ENCODE assay signal across 20 mouse cellular contexts in genomic region chr19:7585764-7586163, GRCm38 (mm10). TPM values are rescaled to one million over a fixed set of nuclear protein-coding genes. Genes with fewer than 3 reads are reported as not detected.
DNase-seq lines count a peak whose midpoint lies in the region; ATAC-seq and TF ChIP-seq lines count a peak whose summit lies in the region.
"Had no signal": no experiment of that assay in that cellular context is flagged by ENCODE, and none has a peak within 500 bp of the region (broad histone marks: within the 10 kb centered on the region; RNA-seq: fewer than 3 reads in every experiment).

No protein-coding gene starts in this region.

- WGBS in heart, adult 2 months = 60% methylated on average over 6 of the region's 6 CpGs
- WGBS in heart, embryonic 14.5 days = 51% methylated on average over 6 of the region's 6 CpGs
- WGBS in heart, embryonic 12.5 days = 71% methylated on average over 6 of the region's 6 CpGs
- WGBS in heart, embryonic 16.5 days = 59% methylated on average over 6 of the region's 6 CpGs

- H3K27ac ChIP-seq in heart, adult 2 months = peak overlapping the region; percentile 69
- H3K27ac ChIP-seq in heart, embryonic 14.5 days (replicated peaks in 1 of 2; ENCODE audit: control insufficient read depth in 1 of 2, insufficient read depth in 1 of 2, low read depth in 2 of 2, low read length in 2 of 2) = peak overlapping the region; percentile 27 to 55; a peak in 2 of 4 replicates
- no peak overlapping the region; the same call in 1 of the 2 replicates for H3K27ac ChIP-seq in heart, embryonic 12.5 days (ENCODE audit: poor library complexity, severe bottlenecking)
- H3K27ac ChIP-seq in heart, embryonic 16.5 days (ENCODE audit: low read length) = peak overlapping the region; percentile 69
- H3K27ac ChIP-seq: embryonic facial prominence, embryonic 13.5 days; forebrain, embryonic 12.5 days; hindbrain, embryonic 15.5 days had no signal

- no peak overlapping the region for H3K4me3 ChIP-seq in heart, adult 2 months
- H3K4me3 ChIP-seq in heart, embryonic 14.5 days (ENCODE audit: control insufficient read depth in 1 of 2, insufficient read depth in 1 of 2, low read depth in 1 of 2, low read length in 2 of 2) = no peak overlapping the region
- no peak overlapping the region for H3K4me3 ChIP-seq in heart, embryonic 12.5 days
- no peak overlapping the region for H3K4me3 ChIP-seq in heart, embryonic 16.5 days (ENCODE audit: low read length)
- H3K4me3 ChIP-seq: embryonic facial prominence, embryonic 13.5 days; forebrain, embryonic 12.5 days; hindbrain, embryonic 15.5 days had no signal

- H3K36me3 ChIP-seq in heart, adult 2 months (ENCODE audit: control insufficient read depth, insufficient read depth, low read length) = peaks cover 12% of the 10 kb centered on the region
- peaks cover 19% of the 10 kb centered on the region for H3K36me3 ChIP-seq in heart, embryonic 14.5 days (ENCODE audit: control insufficient read depth, insufficient read depth, low read length)
- peaks cover 29% of the 10 kb centered on the region for H3K36me3 ChIP-seq in heart, embryonic 12.5 days
- peaks cover 8% of the 10 kb centered on the region for H3K36me3 ChIP-seq in heart, embryonic 16.5 days (ENCODE audit: control insufficient read depth, insufficient read depth)
- H3K36me3 ChIP-seq: embryonic facial prominence, embryonic 13.5 days; forebrain, embryonic 12.5 days; hindbrain, embryonic 15.5 days had no signal

- intact Hi-C loops in heart, adult 2 months (cut with DNase I) = no loop called here
- intact Hi-C loops in heart, postnatal 36 days (cut with DNase I) = loop anchor here (2.0 kb wide), 1 partner anchor 29 kb away; the partner anchor contains the start of gene Pla2g16

- no peaks in the 10 kb centered on the region for H3K27me3 ChIP-seq in heart, adult 2 months (ENCODE audit: control insufficient read depth, insufficient read depth, low read length)
- no peaks in the 10 kb centered on the region for H3K27me3 ChIP-seq in heart, embryonic 14.5 days (ENCODE audit: control insufficient read depth, insufficient read depth, low read length)
- no peaks in the 10 kb centered on the region for H3K27me3 ChIP-seq in heart, embryonic 12.5 days (replicated peaks)
- H3K27me3 ChIP-seq in heart, embryonic 16.5 days (ENCODE audit: control insufficient read depth, insufficient read depth, low read length) = no peaks in the 10 kb centered on the region
- H3K27me3 ChIP-seq: embryonic facial prominence, embryonic 13.5 days; forebrain, embryonic 12.5 days; hindbrain, embryonic 15.5 days had no signal

- H3K4me2 ChIP-seq in heart, embryonic 14.5 days (ENCODE audit: low read length) = no peak overlapping the region
- H3K4me2 ChIP-seq in heart, embryonic 12.5 days = no peak overlapping the region
- no peak overlapping the region for H3K4me2 ChIP-seq in heart, embryonic 16.5 days (ENCODE audit: low read depth, low read length)
- H3K4me2 ChIP-seq: embryonic facial prominence, embryonic 13.5 days; forebrain, embryonic 12.5 days; hindbrain, embryonic 15.5 days had no signal

- H3K79me2 ChIP-seq in heart, adult 2 months (replicated peaks; ENCODE audit: control insufficient read depth, insufficient read depth, low read length) = no peaks in the 10 kb centered on the region

- no peak for TF ChIP-seq POLR2A in heart, adult 2 months (IDR thresholded peaks at IDR 0.05; ENCODE audit: insufficient read depth, low read depth, low read length)

- TF ChIP-seq CTCF in heart, adult 2 months (IDR thresholded peaks at IDR 0.05) = no peak

- ATAC-seq in heart, embryonic 14.5 days (ENCODE audit: insufficient number of reproducible peaks, insufficient read depth, low FRiP score, low read depth) = no peak
- no peak for ATAC-seq in heart, embryonic 12.5 days (ENCODE audit: insufficient number of reproducible peaks, low FRiP score)
- no peak for ATAC-seq in heart, embryonic 16.5 days (replicated peaks; ENCODE audit: extremely low read depth, insufficient read depth, low FRiP score)
- ATAC-seq: forebrain, embryonic 16.5 days; intestine, embryonic 16.5 days had no signal

- no peak for TF ChIP-seq EP300 in heart, adult 2 months (IDR thresholded peaks at IDR 0.05; ENCODE audit: insufficient read depth, low read depth, low read length)

- H3K9ac ChIP-seq in heart, adult 2 months (ENCODE audit: low read depth, low read length) = no peak overlapping the region
- H3K9ac ChIP-seq in heart, embryonic 14.5 days (ENCODE audit: low read length) = no peak overlapping the region
- H3K9ac ChIP-seq in heart, embryonic 12.5 days = no peak overlapping the region
- H3K9ac ChIP-seq in heart, embryonic 16.5 days (ENCODE audit: low read length) = no peak overlapping the region
- H3K9ac ChIP-seq: embryonic facial prominence, embryonic 13.5 days; forebrain, embryonic 12.5 days; hindbrain, embryonic 15.5 days had no signal

- H3K4me1 ChIP-seq in heart, adult 2 months (ENCODE audit: control insufficient read depth, insufficient read depth, low read length) = peaks cover 19% of the 10 kb centered on the region
- H3K4me1 ChIP-seq in heart, embryonic 14.5 days (ENCODE audit: control insufficient read depth in 2 of 2, insufficient read depth in 2 of 2, low read length in 2 of 2) = peaks cover 10 to 28% of the 10 kb centered on the region in 2 experiments
- H3K4me1 ChIP-seq in heart, embryonic 12.5 days (replicated peaks) = peaks cover 29% of the 10 kb centered on the region
- peaks cover 22% of the 10 kb centered on the region for H3K4me1 ChIP-seq in heart, embryonic 16.5 days (ENCODE audit: control insufficient read depth, insufficient read depth, low read length)
- H3K4me1 ChIP-seq: forebrain, embryonic 12.5 days; hindbrain, embryonic 15.5 days had no signal

- DNase-seq in heart, adult 2 months = peak in 1 of 2 experiments; percentile 40
- DNase-seq in heart, postnatal 36 days = no peak
- no peak for DNase-seq in left cerebral cortex, adult 8-10 months (ENCODE audit: low spot score in 2 of 2)
- DNase-seq: cerebellum, adult 18-20 months; cerebellum, adult 9-11 months; cerebellum, postnatal 36 days had no signal

- peaks cover 8% of the 10 kb centered on the region; the same call in 1 of the 2 replicates for H3K9me3 ChIP-seq in heart, embryonic 14.5 days (ENCODE audit: control insufficient read depth, low read length)
- H3K9me3 ChIP-seq in heart, embryonic 12.5 days (replicated peaks) = peaks cover 8% of the 10 kb centered on the region
- H3K9me3 ChIP-seq in heart, embryonic 16.5 days (replicated peaks; ENCODE audit: control insufficient read depth, low read length) = 0 out of 2 replicates have a peak, but pooled peaks cover 5% of the 10 kb centered on the region
- H3K9me3 ChIP-seq: embryonic facial prominence, embryonic 13.5 days; forebrain, embryonic 12.5 days; hindbrain, embryonic 15.5 days had no signal

RNA-seq across cellular contexts. Expression of gene Lgals12, which starts 21.2 kb away (rescaled TPM):
- total RNA-seq in heart, adult 2 months (2021) = 1 to 10 TPM in 1 of 2 experiments, under 1 TPM in 1; 0.34 to 1.2 TPM
- 1.3 and 4.0 TPM in 2 replicates for polyA plus RNA-seq in heart, adult 2 months (2012; rRNA removed)
- under 1 TPM in 1 of 2 experiments, not detected in 1; 0.78 TPM for total RNA-seq in heart, postnatal 36 days (2021)
- 0.23 and 0.34 TPM in 2 replicates for polyA plus RNA-seq in heart, embryonic 14.5 days (2014; fragmentation: Nextera tagmentation; extraction: Ambion mirVana)
- 0.06 and 0.23 TPM in 2 replicates for polyA plus RNA-seq in heart, embryonic 12.5 days (2016; fragmentation: Nextera tagmentation; extraction: Ambion mirVana)
- 0.20 and 0.21 TPM in 2 replicates for polyA plus RNA-seq in heart, embryonic 16.5 days (2015; fragmentation: Nextera tagmentation; extraction: Ambion mirVana)
- under 1 TPM; 0.68 to 0.91 (median 0.82) TPM for total RNA-seq in left cerebral cortex, adult 8-10 months (2022)
- total RNA-seq: granulocyte monocyte progenitor cell, adult 5-6 weeks had no signal

RNA-seq across cellular contexts. Expression of gene Hrasls5, which starts 26.6 kb away (rescaled TPM):
- not detected for total RNA-seq in heart, adult 2 months (2021)
- 0.82 and 0.94 TPM in 2 replicates for polyA plus RNA-seq in heart, adult 2 months (2012; rRNA removed)
- not detected for total RNA-seq in heart, postnatal 36 days (2021)
- polyA plus RNA-seq in heart, embryonic 14.5 days (2014; fragmentation: Nextera tagmentation; extraction: Ambion mirVana) = not detected in 2 replicates
- not detected in 2 replicates for polyA plus RNA-seq in heart, embryonic 12.5 days (2016; fragmentation: Nextera tagmentation; extraction: Ambion mirVana)
- not detected in 2 replicates for polyA plus RNA-seq in heart, embryonic 16.5 days (2015; fragmentation: Nextera tagmentation; extraction: Ambion mirVana)
- under 1 TPM in 1 of 4 experiments, not detected in 3; 0.70 TPM for total RNA-seq in left cerebral cortex, adult 8-10 months (2022)
- total RNA-seq: adrenal gland, postnatal 25 days; ES-E14; gastrocnemius, postnatal 25 days; granulocyte monocyte progenitor cell, adult 5-6 weeks had no signal
- polyA plus RNA-seq: adrenal gland, adult 2 months; embryonic facial prominence, embryonic 13.5 days; forebrain, embryonic 12.5 days; forebrain, embryonic 16.5 days; hindbrain, embryonic 11.5 days; hindbrain, embryonic 15.5 days; intestine, embryonic 16.5 days had no signal

RNA-seq across cellular contexts. Expression of gene Pla2g16, which starts 28.5 kb away (rescaled TPM):
- total RNA-seq in heart, adult 2 months (2021) = 100 to 1,000 TPM; 104 to 134 TPM
- polyA plus RNA-seq in heart, adult 2 months (2012; rRNA removed) = 75.6 and 108 TPM in 2 replicates
- total RNA-seq in heart, postnatal 36 days (2021) = 100 to 1,000 TPM; 118 to 137 TPM
- polyA plus RNA-seq in heart, embryonic 14.5 days (2014; fragmentation: Nextera tagmentation; extraction: Ambion mirVana) = 63.1 and 69.9 TPM in 2 replicates
- 51.8 and 53.1 TPM in 2 replicates for polyA plus RNA-seq in heart, embryonic 12.5 days (2016; fragmentation: Nextera tagmentation; extraction: Ambion mirVana)
- 51.4 and 53.0 TPM in 2 replicates for polyA plus RNA-seq in heart, embryonic 16.5 days (2015; fragmentation: Nextera tagmentation; extraction: Ambion mirVana)
- 10 to 100 TPM; 40.3 to 47.9 (median 41.9) TPM for total RNA-seq in left cerebral cortex, adult 8-10 months (2022)
